Mouse (Mus musculus): ENCODE results near the gene Rab11b.
A peak's percentile ranks its signal among the peaks of the same experiment; 100 is the strongest.

Rab11b gene

GRCm38 (mm10) chr17:33760255-33761165 is at the start of gene Rab11b:
Rab11b (minus strand) TSS chr17:33760530.
- peak; percentile 100 for DNase-seq (ENCODE audit: low spot score)

- DNase-seq (ENCODE audit: low spot score), result no peak
Observed at GRCm38 (mm10) chr17:33808192-33808591, 47.9 kb upstream of the Rab11b start.

- DNase-seq (ENCODE audit: low spot score), result no peak
Observed at GRCm38 (mm10) chr17:33807181-33807888, 47.0 kb upstream of the Rab11b start.

- no peak for DNase-seq (ENCODE audit: low spot score)
Observed at GRCm38 (mm10) chr17:33804745-33805144, 44.4 kb upstream of the Rab11b start.

- no peak for DNase-seq (ENCODE audit: low spot score)
Observed at GRCm38 (mm10) chr17:33804205-33804604, 43.9 kb upstream of the Rab11b start.

GRCm38 (mm10) chr17:33802221-33802620 is 41.9 kb upstream of the Rab11b start:
- DNase-seq (ENCODE audit: low spot score), result no peak

- DNase-seq (ENCODE audit: low spot score), result no peak
Observed at GRCm38 (mm10) chr17:33799277-33799676, 38.9 kb upstream of the Rab11b start.

- DNase-seq (ENCODE audit: low spot score), result no peak
Observed at GRCm38 (mm10) chr17:33798306-33798705, 38.0 kb upstream of the Rab11b start.

GRCm38 (mm10) chr17:33788732-33789131 is 28.4 kb upstream of the Rab11b start:
- no peak for DNase-seq (ENCODE audit: low spot score)

- no peak for DNase-seq (ENCODE audit: low spot score)
Observed at GRCm38 (mm10) chr17:33786375-33786774, 26.0 kb upstream of the Rab11b start.

GRCm38 (mm10) chr17:33784939-33785338 is 24.6 kb upstream of the Rab11b start:
- DNase-seq (ENCODE audit: low spot score), result no peak

- DNase-seq (ENCODE audit: low spot score), result no peak
Observed at GRCm38 (mm10) chr17:33783408-33783807, 23.1 kb upstream of the Rab11b start.

- DNase-seq (ENCODE audit: low spot score), result no peak
Observed at GRCm38 (mm10) chr17:33782067-33782466, 21.7 kb upstream of the Rab11b start.

- no peak for DNase-seq (ENCODE audit: low spot score)
Observed at GRCm38 (mm10) chr17:33781124-33781977, 21.0 kb upstream of the Rab11b start, which contains the start of gene Angptl4. Angptl4 (minus strand) TSS chr17:33781830.

GRCm38 (mm10) chr17:33780431-33780830 is 20.1 kb upstream of the Rab11b start:
- no peak for DNase-seq (ENCODE audit: low spot score)

- DNase-seq (ENCODE audit: low spot score), result no peak
Observed at GRCm38 (mm10) chr17:33779967-33780295, 19.6 kb upstream of the Rab11b start.

GRCm38 (mm10) chr17:33779271-33779966 is 19.1 kb upstream of the Rab11b start:
- peak; percentile 59 for DNase-seq (ENCODE audit: low spot score)

GRCm38 (mm10) chr17:33775287-33775686 is 15.0 kb upstream of the Rab11b start:
- no peak for DNase-seq (ENCODE audit: low spot score)

- no peak for DNase-seq (ENCODE audit: low spot score)
Observed at GRCm38 (mm10) chr17:33774573-33775155, 14.3 kb upstream of the Rab11b start.

- DNase-seq (ENCODE audit: low spot score), result no peak
Observed at GRCm38 (mm10) chr17:33773871-33774572, 13.7 kb upstream of the Rab11b start.

GRCm38 (mm10) chr17:33773426-33773825 is 13.1 kb upstream of the Rab11b start:
- DNase-seq (ENCODE audit: low spot score), result no peak

All from layer of hippocampus, adult 9-10 months (tissue).